Mouse (Mus musculus) E14TG2a.4 (cell line): ENCODE results near the gene Afg1l.

ENCODE experiments used
- CTCF ChIP-seq: conservative IDR thresholded peaks from 2 replicates; pipeline ENCODE4 v1.5.1; 2014; ENCODE audit warnings: low read length
- NANOG ChIP-seq: IDR thresholded peaks from 2 replicates; pipeline ENCODE4 v1.6.1; 2014; ENCODE audit warnings: borderline replicate concordance, low read length, mixed read lengths

GRCm38 (mm10) chr10:42264195-42264594 is 214.2 kb downstream of the Afg1l start:
- TF ChIP-seq CTCF (no peak), NANOG (no peak)
